Mouse (Mus musculus) midbrain, postnatal 0 days (tissue): ENCODE measurements at regions not wholly inside any gene's neighbourhood (a gene's known extent, or its start where the extent isn't known, plus 50 kb on each side); places are given as distances from the start of the nearest gene placed in this dataset.

ENCODE experiments used
- ATAC-seq: fragments of 200-750 bp; cut with Nextera tagmentation; 2 replicates; pipeline ENCODE4 v1.8.0; 2017; ENCODE audit warnings: moderate number of reproducible peaks, mild to moderate bottlenecking, moderate TSS enrichment, moderate library complexity; ENCODE audit not compliant: low FRiP score
- DNase-seq: peaks from one replicate; pipeline ENCODE4 v3.0.0-alpha.2; 2015; ENCODE audit warnings: low spot score
- H3K27ac ChIP-seq: fragments of 300-500 bp; sonication (generic); 2 replicates; pipeline ENCODE4 v1.5.1; 2014; ENCODE audit warnings: low read depth, mild to moderate bottlenecking, low read length, mixed read lengths
- H3K27me3 ChIP-seq: fragments of 300-500 bp; sonication (generic); 2 replicates; pipeline ENCODE4 v1.6.1; 2014; ENCODE audit warnings: low read length, control low read depth, mixed read lengths; ENCODE audit not compliant: insufficient read depth
- H3K36me3 ChIP-seq: fragments of 300-500 bp; sonication (generic); 2 replicates; pipeline ENCODE4 v1.6.1; 2014; ENCODE audit warnings: low read length, control low read depth, mixed read lengths; ENCODE audit not compliant: insufficient read depth
- H3K4me1 ChIP-seq: fragments of 300-500 bp; sonication (generic); 2 replicates; pipeline ENCODE4 v1.6.1; 2014; ENCODE audit warnings: mild to moderate bottlenecking, control low read depth, antibody characterized with exemption, low read length, mixed read lengths; ENCODE audit not compliant: insufficient read depth
- H3K4me2 ChIP-seq: fragments of 300-500 bp; sonication (generic); 2 replicates; pipeline ENCODE4 v1.6.1; 2014; ENCODE audit warnings: low read depth, mild to moderate bottlenecking, low read length, mixed read lengths; ENCODE audit not compliant: poor library complexity, severe bottlenecking
- H3K4me3 ChIP-seq: fragments of 300-500 bp; sonication (generic); 2 replicates; pipeline ENCODE4 v1.5.1; 2014; ENCODE audit warnings: low read depth, mild to moderate bottlenecking, low read length, moderate library complexity
- H3K9ac ChIP-seq: fragments of 300-500 bp; sonication (generic); replicated peaks from 2 replicates; pipeline ENCODE4 v1.6.1; 2014; ENCODE audit warnings: mild to moderate bottlenecking, low read length, moderate library complexity, mixed read lengths; ENCODE audit not compliant: poor library complexity, severe bottlenecking
- H3K9me3 ChIP-seq: fragments of 300-500 bp; sonication (generic); 2 replicates; pipeline ENCODE4 v1.6.1; 2016; ENCODE audit warnings: low read length, control low read depth
- CTCF ChIP-seq: IDR thresholded peaks from 2 replicates; pipeline ENCODE4 v1.5.1; 2016; ENCODE audit warnings: antibody characterized with exemption, mild to moderate bottlenecking
- WGBS: fragments of 180-500 bp; shearing (Covaris S2); extraction: QIAGEN DNeasy Blood & Tissue Kit; methylation state at CpG from one replicate; pipeline ENCODE4 v1.1.7; 2014; 5-methylcytosine and 5-hydroxymethylcytosine counted together

- DNase-seq (peak; percentile 16), ATAC-seq (no peak)
- H3K27me3 ChIP-seq, result 0 out of 2 replicates have a peak, but pooled peaks cover 2% of the 10 kb centered on the region
- H3K36me3 ChIP-seq, result no peaks in the 10 kb centered on the region
- no peak overlapping the region for H3K27ac ChIP-seq
- H3K4me3 ChIP-seq, result no peak overlapping the region
- 80% methylated on average over 8 of the region's 8 CpGs for WGBS
- H3K9ac ChIP-seq, result no peak overlapping the region
- H3K9me3 ChIP-seq, result no peaks in the 10 kb centered on the region
- TF ChIP-seq CTCF, result no peak
- no peaks in the 10 kb centered on the region for H3K4me1 ChIP-seq
- no peak overlapping the region for H3K4me2 ChIP-seq
Observed at GRCm38 (mm10) chrX:163452971-163453532, 96.4 kb downstream of the Grpr start.

- Histone ChIP-seq H3K9me3 (no peaks in the 10 kb centered on the region), H3K4me1 (no peaks in the 10 kb centered on the region), H3K4me2 (no peak overlapping the region), H3K4me3 (no peak overlapping the region), H3K9ac (no peak overlapping the region), H3K27me3 (no peaks in the 10 kb centered on the region), H3K27ac (no peak overlapping the region), H3K36me3 (no peaks in the 10 kb centered on the region)
- DNase-seq, result no peak
- WGBS, result 32% methylated on average over 3 of the region's 3 CpGs
- TF ChIP-seq CTCF, result no peak
- no peak for ATAC-seq
Observed at GRCm38 (mm10) chrX:163405586-163405985, 143.9 kb downstream of the Grpr start.

GRCm38 (mm10) chrX:163386380-163386779 is 163.1 kb downstream of the Grpr start:
- Histone ChIP-seq H3K4me2 (no peak overlapping the region), H3K27ac (no peak overlapping the region), H3K4me3 (no peak overlapping the region), H3K4me1 (no peaks in the 10 kb centered on the region), H3K9me3 (no peaks in the 10 kb centered on the region), H3K9ac (no peak overlapping the region), H3K27me3 (no peaks in the 10 kb centered on the region), H3K36me3 (no peaks in the 10 kb centered on the region)
- TF ChIP-seq CTCF, result no peak
- WGBS, result 71% methylated on average over 2 of the region's 2 CpGs
- ATAC-seq (no peak), DNase-seq (no peak)
